Mouse (Mus musculus) cerebellum, postnatal 14 days (tissue): Measurements from ENCODE around the gene Olig1.

Experiments used
- DNase-seq, 2 experiments: peaks; one replicate each; pipeline ENCODE4 v3.0.0; 2021; ENCODE audit warnings: mixed read lengths in 2 of 2

Gene Olig1

DNA sequence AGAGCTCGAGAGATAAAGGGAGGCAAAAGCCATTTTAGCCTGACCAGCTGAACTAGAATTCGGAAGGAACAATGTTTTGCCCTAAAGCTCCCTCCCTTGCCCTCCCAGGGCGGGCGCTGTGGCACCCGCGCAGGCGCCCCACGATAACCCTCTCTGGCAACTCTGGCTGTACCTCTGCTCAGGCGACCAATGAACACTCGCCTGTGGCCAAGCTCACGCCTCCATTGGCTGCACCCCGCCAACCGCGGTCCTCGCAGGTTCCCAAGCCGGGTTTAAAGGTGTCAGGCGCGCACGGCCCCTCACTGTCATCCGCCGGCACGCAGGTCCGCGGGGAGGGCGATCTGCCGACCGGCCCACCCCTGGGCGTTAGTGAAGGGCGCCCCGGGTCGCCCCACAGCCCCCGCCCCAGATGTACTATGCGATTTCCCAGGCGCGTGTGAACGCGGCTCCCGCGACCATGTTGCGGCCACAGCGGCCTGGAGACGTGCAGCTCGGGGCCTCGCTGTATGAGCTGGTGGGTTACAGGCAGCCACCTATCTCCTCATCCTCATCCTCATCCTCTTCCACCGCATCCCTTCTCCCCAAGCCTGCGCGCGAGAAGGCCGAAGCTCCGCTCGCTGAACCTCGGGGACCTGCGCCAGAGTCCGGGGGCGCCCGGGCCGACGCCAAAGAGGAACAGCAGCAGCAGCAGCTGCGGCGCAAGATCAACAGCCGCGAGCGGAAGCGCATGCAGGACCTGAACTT lies at the start of gene Olig1:
Olig1 (plus strand) TSS at position 305 of the 744 bp plus-strand sequence.
- peak; percentile 78 to 80 for DNase-seq

DNA sequence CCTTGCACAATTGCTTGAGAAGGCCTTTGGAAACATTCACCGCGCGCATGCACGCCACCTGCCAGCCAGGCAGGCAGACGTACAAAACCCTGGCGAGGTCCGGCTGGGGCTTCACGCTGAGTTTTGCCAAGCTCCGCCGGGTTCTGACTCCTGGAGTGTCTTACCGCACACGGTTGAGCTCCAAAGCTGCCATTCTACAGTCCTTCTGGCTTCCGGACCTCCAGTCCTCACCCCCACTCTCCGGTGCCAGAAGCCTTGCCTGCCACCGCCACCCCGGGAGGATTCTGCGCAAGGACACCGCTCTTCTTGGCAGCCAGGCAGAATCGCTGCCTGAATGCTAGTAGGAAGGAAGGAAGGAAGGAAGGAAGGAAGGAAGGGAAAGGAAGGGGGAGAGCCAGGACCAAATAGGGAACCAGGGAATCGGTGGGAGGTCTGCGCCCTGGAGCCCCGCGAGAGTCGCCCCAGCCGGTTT lies 47.4 kb upstream of the Olig1 start:
- DNase-seq, result peak; percentile 25 to 36

DNA sequence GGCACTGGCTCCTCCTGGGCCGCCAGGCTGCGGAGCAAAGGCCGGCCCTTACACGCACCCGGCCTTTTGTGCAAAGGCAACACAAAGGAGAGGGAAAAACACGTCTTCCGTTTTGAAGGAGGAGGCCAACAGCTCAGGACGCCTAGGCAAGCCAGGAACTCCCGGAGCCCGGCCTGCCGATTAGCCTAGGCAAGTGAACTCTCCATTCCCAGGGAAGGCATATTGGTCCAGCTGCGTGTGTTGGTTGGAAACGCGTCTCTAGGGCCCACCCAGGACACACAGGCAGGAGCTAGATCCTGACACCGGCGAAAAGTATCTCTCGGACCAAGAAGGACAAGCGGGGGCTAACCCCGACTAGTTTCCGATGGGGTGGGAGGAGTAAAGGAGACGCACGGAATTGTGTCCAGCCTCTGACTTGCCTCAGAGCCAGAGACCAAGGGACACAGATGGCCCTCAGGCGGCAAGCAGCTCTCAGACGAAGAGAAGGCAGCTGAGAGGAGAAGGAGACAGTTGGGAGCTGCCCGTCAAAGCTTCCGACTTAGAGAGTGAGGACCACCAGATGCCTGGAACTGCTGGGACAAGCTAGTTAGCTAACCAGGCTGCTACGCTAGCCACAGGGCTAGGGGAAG lies 46.8 kb upstream of the Olig1 start:
- DNase-seq, result peak; percentile 28 to 33

- no peak for DNase-seq
Observed at GRCm38 (mm10) chr16:91223327-91224067, 46.1 kb upstream of the Olig1 start.

GRCm38 (mm10) chr16:91224068-91224402 lies 45.5 kb upstream of the Olig1 start:
- DNase-seq, result no peak

DNA sequence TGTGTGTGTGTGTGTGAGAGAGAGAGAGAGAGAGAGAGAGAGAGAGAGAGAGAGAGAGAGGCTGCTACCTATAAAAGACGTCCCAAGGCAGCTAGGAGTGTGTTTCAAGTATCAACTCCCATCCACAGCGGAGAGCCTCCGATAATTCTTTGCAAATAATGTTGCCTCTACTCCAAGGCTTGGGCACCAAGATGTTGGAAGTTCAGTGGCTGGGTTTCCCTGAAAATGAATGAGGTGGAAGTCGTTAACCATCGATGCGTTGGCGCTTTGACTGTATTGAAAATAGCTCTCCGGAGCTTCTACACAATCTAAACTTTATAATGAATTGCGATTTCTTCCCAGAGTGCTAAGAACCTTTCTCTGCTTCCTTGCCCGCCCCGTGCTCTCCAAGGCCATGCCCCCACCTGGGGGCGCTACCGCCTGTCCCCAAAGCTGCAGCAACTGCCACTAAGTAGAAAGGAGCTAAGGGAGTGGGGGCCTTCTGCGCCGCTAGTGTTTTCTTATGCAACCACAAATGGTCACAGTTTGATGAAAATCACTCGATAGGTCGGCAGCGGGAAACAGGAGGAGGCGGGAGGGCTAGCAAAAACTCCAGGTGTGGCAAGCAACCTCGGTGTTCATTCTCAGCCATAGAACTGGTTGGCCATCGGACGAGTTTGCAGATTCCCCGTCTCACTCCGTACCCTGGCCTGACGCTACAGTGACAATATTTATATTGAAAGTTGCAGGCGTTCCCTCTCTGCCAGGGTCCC lies 44.9 kb upstream of the Olig1 start:
- DNase-seq, result peak; percentile 40 to 56

DNA sequence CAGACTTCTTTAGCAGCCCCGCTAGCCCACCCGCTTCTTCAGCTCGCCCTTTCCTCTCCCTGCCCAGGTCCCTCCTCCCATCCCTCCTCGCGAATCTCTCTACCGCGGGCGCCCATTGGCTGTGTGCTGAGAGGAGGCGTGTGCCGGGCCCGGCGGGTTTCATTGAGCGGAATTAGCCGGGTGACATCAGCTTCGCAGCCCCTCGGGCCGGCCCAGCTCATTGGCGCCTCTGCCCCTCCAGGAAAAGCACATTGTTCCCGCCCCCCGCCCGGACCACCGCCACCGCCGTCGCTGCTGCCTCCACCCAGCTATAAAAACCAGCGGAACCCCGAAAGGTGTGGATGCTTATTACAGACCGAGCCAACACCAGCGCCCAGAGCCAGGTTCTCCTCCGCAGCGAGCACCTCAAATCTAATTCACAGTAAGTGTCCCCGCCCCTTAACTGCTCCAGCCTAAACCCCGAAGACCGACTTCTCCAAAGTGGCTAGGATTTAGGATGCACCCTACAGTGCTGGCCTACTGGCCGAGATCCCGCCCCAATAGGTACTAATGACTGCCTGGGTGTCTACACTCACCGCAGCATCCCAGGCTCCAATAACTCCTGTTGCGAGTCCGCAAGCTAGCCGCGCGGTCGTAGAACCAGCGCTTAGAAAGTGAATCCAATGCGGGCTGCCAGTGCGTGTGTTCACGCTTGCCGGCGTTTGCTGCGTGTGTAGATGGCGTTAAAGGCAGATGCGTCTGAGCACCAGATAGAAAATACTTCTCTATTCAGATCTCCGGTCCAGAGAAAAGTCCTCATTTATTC lies 44.1 kb upstream of the Olig1 start, which contains the start of gene Olig2:
Olig2 (plus strand) TSS at position 225 of the 805 bp plus-strand sequence.
- peak; percentile 49 to 52 for DNase-seq

DNA sequence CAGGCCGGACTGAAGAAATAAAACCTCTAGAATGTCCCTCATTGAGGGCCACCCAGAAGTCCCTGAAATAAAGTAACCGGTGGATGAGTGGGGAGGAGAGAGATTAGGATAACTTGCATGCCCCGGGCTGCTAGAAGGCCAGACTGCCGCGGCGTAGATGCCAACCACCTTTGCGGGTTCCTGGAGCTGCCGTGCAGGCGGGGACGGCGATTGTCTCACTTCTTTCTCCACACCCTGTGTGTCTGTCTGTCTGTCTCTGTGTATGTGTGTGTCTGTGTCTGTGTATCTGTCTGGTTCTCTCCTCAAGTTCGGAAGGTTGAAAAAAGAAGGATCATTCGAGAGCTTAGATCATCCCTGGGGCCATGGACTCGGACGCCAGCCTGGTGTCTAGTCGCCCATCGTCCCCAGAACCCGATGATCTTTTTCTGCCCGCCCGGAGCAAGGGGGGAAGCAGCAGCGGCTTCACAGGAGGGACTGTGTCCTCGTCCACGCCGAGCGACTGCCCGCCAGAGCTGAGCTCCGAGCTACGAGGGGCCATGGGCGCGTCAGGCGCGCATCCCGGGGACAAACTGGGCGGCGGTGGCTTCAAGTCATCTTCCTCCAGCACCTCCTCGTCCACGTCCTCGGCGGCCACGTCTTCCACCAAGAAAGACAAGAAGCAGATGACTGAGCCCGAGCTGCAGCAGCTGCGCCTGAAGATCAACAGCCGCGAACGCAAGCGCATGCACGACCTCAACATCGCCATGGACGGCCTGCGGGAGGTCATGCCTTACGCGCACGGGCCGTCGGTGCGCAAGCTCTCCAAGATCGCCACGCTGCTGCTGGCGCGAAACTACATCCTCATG lies 43.3 kb upstream of the Olig1 start:
- no peak for DNase-seq

DNA sequence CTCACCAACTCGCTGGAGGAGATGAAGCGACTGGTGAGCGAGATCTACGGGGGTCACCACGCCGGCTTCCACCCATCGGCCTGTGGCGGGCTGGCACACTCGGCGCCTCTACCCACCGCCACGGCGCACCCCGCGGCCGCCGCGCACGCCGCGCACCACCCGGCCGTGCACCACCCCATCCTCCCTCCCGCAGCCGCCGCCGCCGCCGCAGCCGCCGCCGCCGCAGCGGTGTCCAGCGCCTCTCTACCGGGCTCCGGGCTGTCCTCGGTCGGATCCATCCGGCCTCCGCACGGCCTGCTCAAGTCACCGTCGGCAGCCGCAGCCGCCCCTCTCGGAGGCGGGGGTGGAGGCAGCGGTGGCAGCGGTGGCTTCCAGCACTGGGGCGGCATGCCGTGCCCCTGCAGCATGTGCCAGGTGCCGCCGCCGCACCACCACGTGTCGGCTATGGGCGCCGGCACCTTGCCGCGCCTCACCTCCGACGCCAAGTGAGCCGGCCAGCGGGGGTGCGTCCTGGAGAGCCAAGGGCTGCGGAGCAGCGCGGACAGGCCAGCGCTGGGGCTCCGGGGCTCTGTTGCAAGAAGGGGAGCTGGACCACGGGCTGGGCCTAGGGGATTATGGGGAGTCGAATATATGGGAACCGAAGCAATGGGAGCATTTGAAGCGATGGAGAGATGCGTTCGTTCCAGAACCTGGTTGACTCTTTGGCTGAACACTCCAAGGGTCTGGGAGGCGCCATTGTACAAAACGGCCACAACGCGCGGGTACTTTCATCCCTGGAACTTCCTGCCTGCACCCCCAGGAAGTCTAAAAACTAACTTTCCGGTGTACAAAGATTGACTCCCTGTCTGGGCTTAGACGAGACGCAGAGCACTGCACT lies 42.5 kb upstream of the Olig1 start:
- DNase-seq, result no peak

DNA sequence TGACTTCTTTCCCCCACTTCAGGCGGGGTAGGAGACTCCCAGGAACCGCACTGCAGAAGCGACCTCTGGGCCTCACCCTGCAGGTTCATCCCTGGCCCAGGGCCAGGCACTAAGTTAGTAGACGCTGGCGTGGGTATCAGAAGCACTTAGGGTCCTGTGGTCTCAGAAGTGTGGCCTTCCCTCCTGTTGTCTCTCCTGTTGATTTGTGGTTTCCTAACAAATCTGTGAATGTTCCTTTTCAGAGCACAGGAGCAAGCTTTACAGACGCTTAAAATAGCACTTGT lies 41.9 kb upstream of the Olig1 start:
- peak in 1 of 2 experiments; percentile 28 for DNase-seq

DNA sequence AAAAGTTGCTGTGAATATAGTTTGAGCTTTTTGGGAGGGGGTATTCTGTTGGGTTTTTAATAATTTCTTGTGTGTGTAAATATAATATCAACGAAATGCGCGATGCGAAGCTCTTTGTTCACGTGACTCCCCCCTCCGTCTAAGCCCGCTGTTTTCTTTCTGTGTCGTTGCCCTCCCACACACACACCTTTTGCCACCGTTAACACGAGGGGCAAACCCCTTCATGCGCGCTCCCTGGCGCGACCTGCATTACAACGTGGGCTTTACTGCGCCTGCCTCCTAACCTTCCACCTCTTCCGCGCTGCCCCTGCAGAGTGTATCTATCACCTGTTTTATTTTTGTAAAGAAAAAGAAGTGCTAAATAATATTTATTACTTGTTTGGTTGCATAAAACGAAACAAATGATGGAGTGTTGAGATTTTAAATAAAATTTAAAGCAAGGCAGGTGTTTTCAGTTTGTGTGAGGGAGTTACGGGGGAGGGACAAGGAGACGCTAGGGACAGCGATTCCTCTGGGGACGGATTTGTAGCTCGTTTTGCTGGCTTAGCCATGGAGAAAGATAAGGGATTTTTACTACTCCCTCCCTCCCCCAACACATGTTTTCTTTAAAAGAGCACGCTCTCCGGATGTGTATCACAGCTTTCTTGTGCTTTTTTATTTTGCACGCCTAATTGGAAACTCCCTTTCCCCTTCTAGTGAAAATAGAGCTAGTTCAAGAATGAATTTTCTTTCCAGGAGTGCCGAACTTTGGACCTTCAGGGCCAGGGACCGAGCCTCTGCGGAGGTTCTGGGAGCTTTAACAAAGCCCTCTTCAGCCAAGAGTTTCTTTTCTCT lies 41.1 kb upstream of the Olig1 start:
- no peak for DNase-seq

DNA sequence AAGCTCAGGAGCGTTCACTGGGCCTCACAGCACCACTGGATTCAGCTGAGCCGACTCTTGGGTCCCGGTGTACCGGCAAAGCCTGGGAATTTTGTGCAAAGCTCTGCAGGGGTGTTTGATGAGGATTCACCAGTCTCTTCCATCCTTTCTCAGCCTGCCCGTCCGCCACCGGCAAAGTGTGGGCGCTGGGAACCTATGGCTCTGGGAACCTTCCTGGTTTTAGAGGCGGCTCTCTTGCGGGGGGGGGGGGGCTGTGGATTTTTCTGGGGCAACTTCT lies 40.6 kb upstream of the Olig1 start:
- no peak for DNase-seq

DNA sequence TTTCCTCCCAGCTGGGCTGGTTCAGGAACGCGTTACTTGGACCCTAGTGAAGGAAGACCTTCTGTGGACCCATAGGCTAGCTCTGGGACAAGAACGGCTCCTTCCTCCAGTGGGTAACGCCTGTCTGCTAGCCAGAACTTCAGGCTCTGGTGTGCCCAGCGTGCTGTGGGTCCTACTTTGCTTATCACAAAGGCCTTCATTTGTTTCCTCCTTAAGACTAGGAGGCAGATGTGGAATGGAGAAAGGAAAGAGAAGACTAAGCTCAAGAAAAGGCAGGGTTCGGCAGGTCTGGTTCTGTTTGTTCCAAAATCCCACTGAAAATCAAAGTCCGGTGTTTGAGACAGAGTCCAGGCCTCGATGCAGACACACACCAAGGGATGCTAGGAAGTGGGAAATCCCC lies 39.9 kb upstream of the Olig1 start:
- no peak for DNase-seq

DNA sequence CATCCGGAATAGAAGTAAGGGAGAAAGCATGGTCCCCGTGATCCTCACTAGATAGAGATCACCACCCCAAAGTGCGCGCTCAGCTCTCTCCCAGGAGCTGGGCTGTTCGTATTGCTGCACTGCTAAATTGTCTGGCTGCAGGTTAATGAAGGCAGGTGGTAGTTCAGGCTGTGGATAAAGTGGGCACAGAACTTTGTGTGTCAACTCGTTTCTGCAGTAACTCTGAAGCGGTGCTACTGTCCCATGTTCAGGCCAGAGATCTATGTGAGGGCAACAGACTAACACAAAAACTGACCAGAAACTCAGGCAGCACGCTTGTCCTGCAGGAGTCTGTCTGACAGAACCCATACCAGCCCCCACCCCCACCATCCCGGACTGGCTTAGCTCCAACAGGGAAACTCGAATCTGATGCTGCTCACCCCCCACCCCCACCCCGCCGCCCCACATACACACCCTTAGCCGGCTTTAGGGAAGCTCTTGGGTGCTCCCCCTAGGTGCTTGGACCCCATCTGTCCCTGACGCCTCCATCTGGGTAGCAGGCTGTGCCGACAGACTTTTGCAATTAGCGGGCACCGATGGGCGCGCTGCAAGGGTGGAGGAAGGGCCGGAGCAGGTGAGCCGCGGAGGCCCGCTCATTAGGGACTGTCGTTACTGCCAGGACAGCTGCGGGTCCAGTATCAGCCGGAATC lies 37.6 kb upstream of the Olig1 start:
- DNase-seq, result peak in 1 of 2 experiments; percentile 29

DNA sequence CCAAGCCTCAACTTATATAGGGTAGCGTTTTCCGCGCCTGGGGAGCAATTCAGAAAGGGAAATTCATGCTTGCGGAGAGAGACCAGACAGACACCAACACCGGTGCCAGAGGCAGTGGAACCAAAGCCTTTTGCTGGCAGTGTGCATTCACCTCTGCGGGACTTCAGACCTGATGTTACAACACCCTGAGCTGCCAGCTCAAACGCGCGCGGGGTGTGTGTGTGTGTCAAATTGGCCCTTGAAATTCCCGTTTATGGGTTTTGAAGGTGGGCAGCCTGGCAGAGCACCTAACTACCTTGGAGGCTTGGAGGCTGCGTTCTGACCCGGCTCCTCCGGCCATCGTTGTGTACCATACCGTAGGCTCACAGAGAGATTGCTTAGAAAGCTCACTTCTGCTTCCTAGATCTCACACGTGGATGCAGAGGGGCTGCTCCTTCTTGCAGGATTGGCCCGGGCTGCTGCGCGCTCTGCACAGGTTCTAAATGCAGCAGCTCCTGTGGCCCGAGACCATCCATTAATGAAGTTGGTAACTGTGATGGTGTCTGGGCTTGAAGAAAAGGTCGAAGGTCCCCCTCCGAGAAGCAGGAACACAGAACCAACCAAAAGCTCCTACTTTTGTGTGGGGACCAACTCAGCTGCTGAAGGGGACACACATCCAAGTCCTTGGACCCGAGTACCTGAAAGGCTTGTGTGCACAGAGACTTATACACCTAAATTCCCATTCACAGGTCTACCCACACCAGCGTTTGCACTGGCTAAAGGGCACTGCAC lies 36.9 kb upstream of the Olig1 start:
- DNase-seq, result no peak

GRCm38 (mm10) chr16:91233241-91233944 lies 36.2 kb upstream of the Olig1 start:
- no peak for DNase-seq

- no peak for DNase-seq
Observed at GRCm38 (mm10) chr16:91239024-91239423, 30.5 kb upstream of the Olig1 start.

DNA sequence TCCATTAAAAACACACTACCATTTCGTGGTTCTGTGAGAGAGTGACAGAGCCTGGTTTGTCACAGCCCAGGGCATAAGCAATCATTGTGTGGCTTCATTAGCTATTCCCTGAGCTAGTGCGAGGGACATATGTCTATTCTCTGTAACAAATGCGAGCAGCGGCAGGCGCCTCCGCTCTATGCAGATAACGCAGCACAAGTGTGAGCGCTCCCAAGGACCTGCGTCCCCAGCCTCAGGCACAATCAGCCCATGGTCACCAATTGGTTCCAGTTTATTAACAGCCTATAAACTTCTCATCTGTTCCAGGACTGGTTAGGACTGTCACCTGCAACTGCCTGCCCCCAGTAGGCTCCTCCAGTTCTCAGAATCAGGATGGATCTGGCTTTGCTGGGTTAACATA lies 23.3 kb upstream of the Olig1 start:
- DNase-seq, result no peak
